24 mouse cellular contexts compared by ENCODE assay signal in the genomic region with DNA sequence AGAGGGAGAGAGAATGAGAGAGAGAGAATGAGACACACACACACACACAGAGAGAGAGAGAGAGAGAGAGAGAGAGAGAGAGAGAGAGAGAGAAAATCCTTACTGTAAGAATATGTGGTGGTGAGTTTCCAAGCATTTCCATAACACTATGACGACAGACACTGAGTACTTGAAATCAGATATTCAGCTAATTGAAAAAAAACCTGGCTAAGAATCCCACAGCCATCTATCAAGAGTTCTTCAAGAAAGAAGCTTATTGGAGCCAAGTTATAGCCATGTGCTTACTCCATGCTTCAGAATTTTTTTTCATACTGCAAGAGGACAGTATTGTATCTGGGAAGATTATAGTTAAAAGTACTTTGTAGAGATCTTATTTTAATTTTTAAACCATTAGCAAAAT.
DNase-seq lines count a peak whose midpoint lies in the region; ATAC-seq and TF ChIP-seq lines count a peak whose summit lies in the region.
"Had no signal": no experiment of that assay in that cellular context is flagged by ENCODE, and none has a peak within 500 bp of the region (broad histone marks: within the 10 kb centered on the region; RNA-seq: fewer than 3 reads in every experiment).

No protein-coding gene starts in this region.

- no peak for ATAC-seq in hindbrain, embryonic 15.5 days (ENCODE audit: low FRiP score, low read depth)
- ATAC-seq in hindbrain, embryonic 16.5 days = no peak
- peak; percentile 30; the same call in 1 of the 2 replicates for ATAC-seq in lung, embryonic 14.5 days (ENCODE audit: insufficient read depth)
- ATAC-seq in midbrain, postnatal 0 days (ENCODE audit: low FRiP score) = no peak
- no peak for ATAC-seq in midbrain, embryonic 15.5 days (replicated peaks)
- ATAC-seq: CD4-positive, CD25-positive, alpha-beta regulatory T cell, adult 4 months; forebrain, embryonic 16.5 days; intestine, embryonic 15.5 days had no signal

- H3K36me3 ChIP-seq in hindbrain, embryonic 15.5 days = no peaks in the 10 kb centered on the region
- no peaks in the 10 kb centered on the region for H3K36me3 ChIP-seq in hindbrain, embryonic 16.5 days (ENCODE audit: control insufficient read depth, insufficient read depth, low read length)
- no peaks in the 10 kb centered on the region for H3K36me3 ChIP-seq in lung, embryonic 14.5 days (ENCODE audit: insufficient read depth)
- H3K36me3 ChIP-seq in midbrain, postnatal 0 days (ENCODE audit: insufficient read depth, low read length) = no peaks in the 10 kb centered on the region
- H3K36me3 ChIP-seq in midbrain, embryonic 15.5 days (replicated peaks) = no peaks in the 10 kb centered on the region
- H3K36me3 ChIP-seq: embryonic facial prominence, embryonic 13.5 days; forebrain, embryonic 12.5 days; heart, embryonic 10.5 days; heart, embryonic 13.5 days; hindbrain, embryonic 12.5 days; intestine, embryonic 15.5 days had no signal

- no peak for TF ChIP-seq CTCF in lung, embryonic 14.5 days (IDR thresholded peaks at IDR 0.05; ENCODE audit: low read depth)
- TF ChIP-seq CTCF in midbrain, postnatal 0 days (IDR thresholded peaks at IDR 0.05) = no peak
- no peak for TF ChIP-seq CTCF in cortical plate, adult 2 months (IDR thresholded peaks at IDR 0.05; ENCODE audit: extremely low read depth, insufficient read depth, low read length)

- 67% methylated on average over 1 of the region's 1 CpGs for WGBS in hindbrain, embryonic 15.5 days
- 68% methylated on average over 1 of the region's 1 CpGs for WGBS in hindbrain, embryonic 16.5 days
- WGBS in lung, embryonic 14.5 days = 30% methylated on average over 1 of the region's 1 CpGs
- WGBS in midbrain, postnatal 0 days = 70% methylated on average over 1 of the region's 1 CpGs
- 81% methylated on average over 1 of the region's 1 CpGs for WGBS in midbrain, embryonic 15.5 days

- H3K9ac ChIP-seq in hindbrain, embryonic 15.5 days = no peak overlapping the region
- no peak overlapping the region for H3K9ac ChIP-seq in hindbrain, embryonic 16.5 days (ENCODE audit: low read depth, low read length)
- H3K9ac ChIP-seq in lung, embryonic 14.5 days = no peak overlapping the region
- H3K9ac ChIP-seq in midbrain, postnatal 0 days (replicated peaks; ENCODE audit: low read length, poor library complexity, severe bottlenecking) = no peak overlapping the region
- no peak overlapping the region for H3K9ac ChIP-seq in midbrain, embryonic 15.5 days
- H3K9ac ChIP-seq: embryonic facial prominence, embryonic 13.5 days; forebrain, embryonic 12.5 days; heart, embryonic 13.5 days; hindbrain, embryonic 12.5 days; intestine, embryonic 15.5 days had no signal

- DNase-seq in lung, embryonic 14.5 days = peak; percentile 67
- no peak for DNase-seq in lung, postnatal 36 days
- DNase-seq in midbrain, postnatal 0 days (ENCODE audit: low spot score) = no peak
- DNase-seq in kidney, postnatal 25 days = no peak
- DNase-seq: adrenal gland, adult 2 months; adrenal gland, postnatal 14 days; cerebellum, adult 18-20 months; cerebellum, adult 9-10 months; cerebellum, postnatal 14 days; gastrocnemius, postnatal 10 days; gastrocnemius, postnatal 36 days; heart, adult 2 months had no signal

- 0 out of 2 replicates have a peak overlapping the region, but pooled peaks have one; percentile 2 for H3K4me2 ChIP-seq in hindbrain, embryonic 15.5 days
- no peak overlapping the region for H3K4me2 ChIP-seq in hindbrain, embryonic 16.5 days (ENCODE audit: low read length)
- H3K4me2 ChIP-seq in lung, embryonic 14.5 days = no peak overlapping the region
- H3K4me2 ChIP-seq in midbrain, postnatal 0 days (ENCODE audit: low read depth, low read length, poor library complexity, severe bottlenecking) = peak overlapping the region; percentile 12; the same call in 1 of the 2 replicates
- H3K4me2 ChIP-seq in midbrain, embryonic 15.5 days = no peak overlapping the region
- H3K4me2 ChIP-seq: embryonic facial prominence, embryonic 13.5 days; forebrain, embryonic 12.5 days; heart, embryonic 13.5 days; hindbrain, embryonic 12.5 days; intestine, embryonic 15.5 days had no signal

- no peak overlapping the region for H3K4me3 ChIP-seq in hindbrain, embryonic 15.5 days
- no peak overlapping the region for H3K4me3 ChIP-seq in hindbrain, embryonic 16.5 days (ENCODE audit: low read length)
- no peak overlapping the region for H3K4me3 ChIP-seq in lung, embryonic 14.5 days (ENCODE audit: low read depth, low read length)
- H3K4me3 ChIP-seq in midbrain, postnatal 0 days (ENCODE audit: low read depth, low read length) = no peak overlapping the region
- H3K4me3 ChIP-seq in midbrain, embryonic 15.5 days = no peak overlapping the region
- H3K4me3 ChIP-seq in cortical plate, adult 2 months (ENCODE audit: insufficient read depth, low read length) = peak overlapping the region; percentile 59; the same call in 1 of the 2 replicates
- H3K4me3 ChIP-seq: embryonic facial prominence, embryonic 13.5 days; forebrain, embryonic 12.5 days; heart, adult 2 months; heart, embryonic 10.5 days; heart, embryonic 13.5 days; hindbrain, embryonic 12.5 days; intestine, embryonic 15.5 days had no signal

- no peaks in the 10 kb centered on the region for H3K9me3 ChIP-seq in hindbrain, embryonic 15.5 days
- H3K9me3 ChIP-seq in hindbrain, embryonic 16.5 days (ENCODE audit: control insufficient read depth, low read length) = no peaks in the 10 kb centered on the region
- H3K9me3 ChIP-seq in lung, embryonic 14.5 days (ENCODE audit: low read depth, low read length) = no peaks in the 10 kb centered on the region
- H3K9me3 ChIP-seq in midbrain, postnatal 0 days (ENCODE audit: low read length) = no peaks in the 10 kb centered on the region
- no peaks in the 10 kb centered on the region for H3K9me3 ChIP-seq in midbrain, embryonic 15.5 days
- H3K9me3 ChIP-seq: embryonic facial prominence, embryonic 13.5 days; forebrain, embryonic 12.5 days; heart, embryonic 10.5 days; heart, embryonic 13.5 days; hindbrain, embryonic 12.5 days; intestine, embryonic 15.5 days had no signal

- no peak for TF ChIP-seq POLR2A in cortical plate, adult 2 months (IDR thresholded peaks at IDR 0.05; ENCODE audit: extremely low read depth, insufficient read depth, low read length)

- H3K27ac ChIP-seq in hindbrain, embryonic 15.5 days (replicated peaks) = no peak overlapping the region
- H3K27ac ChIP-seq in hindbrain, embryonic 16.5 days (ENCODE audit: low read depth, low read length) = no peak overlapping the region
- no peak overlapping the region for H3K27ac ChIP-seq in lung, embryonic 14.5 days (ENCODE audit: low read depth)
- H3K27ac ChIP-seq in midbrain, postnatal 0 days (ENCODE audit: low read depth, low read length) = no peak overlapping the region
- no peak overlapping the region for H3K27ac ChIP-seq in midbrain, embryonic 15.5 days
- H3K27ac ChIP-seq in cortical plate, adult 2 months (ENCODE audit: insufficient read depth, low read length) = no peak overlapping the region
- H3K27ac ChIP-seq: embryonic facial prominence, embryonic 13.5 days; forebrain, embryonic 12.5 days; heart, adult 2 months; heart, embryonic 10.5 days; heart, embryonic 13.5 days; hindbrain, embryonic 12.5 days; intestine, embryonic 15.5 days had no signal

- peaks cover 3% of the 10 kb centered on the region; the same call in 1 of the 2 replicates for H3K4me1 ChIP-seq in hindbrain, embryonic 15.5 days (replicated peaks)
- no peaks in the 10 kb centered on the region; the same call in 1 of the 2 replicates for H3K4me1 ChIP-seq in hindbrain, embryonic 16.5 days (ENCODE audit: control insufficient read depth, insufficient read depth, low read depth, low read length)
- peaks cover 7% of the 10 kb centered on the region; the same call in 1 of the 2 replicates for H3K4me1 ChIP-seq in lung, embryonic 14.5 days (ENCODE audit: insufficient read depth)
- H3K4me1 ChIP-seq in midbrain, postnatal 0 days (ENCODE audit: insufficient read depth, low read length) = no peaks in the 10 kb centered on the region
- 0 out of 2 replicates have a peak, but pooled peaks cover 6% of the 10 kb centered on the region for H3K4me1 ChIP-seq in midbrain, embryonic 15.5 days
- H3K4me1 ChIP-seq in cortical plate, adult 2 months (ENCODE audit: control insufficient read depth, insufficient read depth, low read length) = no peaks in the 10 kb centered on the region; the same call in 1 of the 2 replicates
- H3K4me1 ChIP-seq: heart, embryonic 10.5 days; intestine, embryonic 15.5 days had no signal

- H3K27me3 ChIP-seq in hindbrain, embryonic 15.5 days = no peaks in the 10 kb centered on the region
- no peaks in the 10 kb centered on the region for H3K27me3 ChIP-seq in hindbrain, embryonic 16.5 days (replicated peaks; ENCODE audit: control insufficient read depth, insufficient read depth, low read length)
- H3K27me3 ChIP-seq in lung, embryonic 14.5 days (ENCODE audit: insufficient read depth, low read length) = no peaks in the 10 kb centered on the region
- no peaks in the 10 kb centered on the region for H3K27me3 ChIP-seq in midbrain, postnatal 0 days (ENCODE audit: insufficient read depth, low read length)
- H3K27me3 ChIP-seq in midbrain, embryonic 15.5 days (replicated peaks) = no peaks in the 10 kb centered on the region
- H3K27me3 ChIP-seq: forebrain, embryonic 12.5 days; heart, embryonic 13.5 days; intestine, embryonic 15.5 days had no signal

Comparison
In these comparisons a context has a peak if more than half of its experiments do, and no peak if none do; other contexts are left out.
1. H3K4me2 ChIP-seq: peak in hindbrain, embryonic 15.5 days (single experiment) and midbrain, postnatal 0 days (single experiment); none in hindbrain, embryonic 16.5 days (single experiment), lung, embryonic 14.5 days (single experiment) and midbrain, embryonic 15.5 days (single experiment).